Mouse (Mus musculus): ENCODE measurements around the gene Fam168a. TPM values are rescaled to one million over a fixed set of nuclear protein-coding genes. Genes with fewer than 3 reads are reported as not detected.
"Not testable (repeated sequence)": the region's sequence is repeated elsewhere in the genome, so short reads cannot be mapped to it uniquely, and the experiment has no call there.

Fam168a gene
- polyA plus RNA-seq, 1 experiment from 2014 or later: 32.6 TPM

GRCm38 (mm10) chr7:100840906-100841305 is 134.5 kb downstream of the Fam168a start:
- no peak overlapping the region for H3K4me3 ChIP-seq (ENCODE audit: low read depth, low read length)
- WGBS: 100% methylated on average over 1 of the region's 1 CpGs
- H3K36me3 ChIP-seq (replicated peaks; ENCODE audit: control insufficient read depth, insufficient read depth, low read depth, low read length): no peaks in the 10 kb centered on the region
- ATAC-seq (replicated peaks; ENCODE audit: insufficient number of reproducible peaks, low FRiP score, low TSS enrichment, low read depth) (no peak), DNase-seq (ENCODE audit: low spot score) (no peak)
- H3K9ac ChIP-seq (replicated peaks; ENCODE audit: low read length): no peak overlapping the region
- no peaks in the 10 kb centered on the region; the same call in 1 of the 2 replicates for H3K4me1 ChIP-seq (ENCODE audit: control insufficient read depth, insufficient read depth, low read length)
- H3K4me2 ChIP-seq (ENCODE audit: low read depth, low read length): no peak overlapping the region
- H3K27ac ChIP-seq (replicated peaks; ENCODE audit: low read depth, low read length): no peak overlapping the region
- H3K27me3 ChIP-seq (ENCODE audit: control insufficient read depth, insufficient read depth, low read length): no peaks in the 10 kb centered on the region
- H3K9me3 ChIP-seq (replicated peaks; ENCODE audit: control insufficient read depth, low read length): no peaks in the 10 kb centered on the region

GRCm38 (mm10) chr7:100841608-100842007 is 135.2 kb downstream of the Fam168a start:
- no peaks in the 10 kb centered on the region for H3K27me3 ChIP-seq (ENCODE audit: control insufficient read depth, insufficient read depth, low read length)
- H3K36me3 ChIP-seq (replicated peaks; ENCODE audit: control insufficient read depth, insufficient read depth, low read depth, low read length): no peaks in the 10 kb centered on the region
- H3K27ac ChIP-seq (replicated peaks; ENCODE audit: low read depth, low read length): no peak overlapping the region
- no peak for ATAC-seq (replicated peaks; ENCODE audit: insufficient number of reproducible peaks, low FRiP score, low TSS enrichment, low read depth)
- no peak overlapping the region for H3K4me3 ChIP-seq (ENCODE audit: low read depth, low read length)
- no peak overlapping the region for H3K9ac ChIP-seq (replicated peaks; ENCODE audit: low read length)
- no peaks in the 10 kb centered on the region; the same call in 1 of the 2 replicates for H3K4me1 ChIP-seq (ENCODE audit: control insufficient read depth, insufficient read depth, low read length)
- DNase-seq (ENCODE audit: low spot score): no peak
- 91% methylated on average over 6 of the region's 6 CpGs for WGBS
- no peaks in the 10 kb centered on the region for H3K9me3 ChIP-seq (replicated peaks; ENCODE audit: control insufficient read depth, low read length)
- no peak overlapping the region for H3K4me2 ChIP-seq (ENCODE audit: low read depth, low read length)

- 92% methylated on average over 5 of the region's 5 CpGs for WGBS
- DNase-seq (ENCODE audit: low spot score) (no peak), ATAC-seq (replicated peaks; ENCODE audit: insufficient number of reproducible peaks, low FRiP score, low TSS enrichment, low read depth) (no peak)
- Histone ChIP-seq H3K36me3 (replicated peaks; ENCODE audit: control insufficient read depth, insufficient read depth, low read depth, low read length) (no peaks in the 10 kb centered on the region), H3K4me2 (ENCODE audit: low read depth, low read length) (no peak overlapping the region), H3K4me3 (ENCODE audit: low read depth, low read length) (no peak overlapping the region), H3K27me3 (ENCODE audit: control insufficient read depth, insufficient read depth, low read length) (no peaks in the 10 kb centered on the region), H3K4me1 (ENCODE audit: control insufficient read depth, insufficient read depth, low read length) (no peaks in the 10 kb centered on the region; the same call in 1 of the 2 replicates), H3K9ac (replicated peaks; ENCODE audit: low read length) (no peak overlapping the region), H3K9me3 (replicated peaks; ENCODE audit: control insufficient read depth, low read length) (no peaks in the 10 kb centered on the region), H3K27ac (replicated peaks; ENCODE audit: low read depth, low read length) (no peak overlapping the region)
Measured at GRCm38 (mm10) chr7:100842175-100842574, 135.7 kb downstream of the Fam168a start.

- Histone ChIP-seq H3K27ac (replicated peaks; ENCODE audit: low read depth, low read length) (no peak overlapping the region), H3K4me3 (ENCODE audit: low read depth, low read length) (no peak overlapping the region), H3K9me3 (replicated peaks; ENCODE audit: control insufficient read depth, low read length) (no peaks in the 10 kb centered on the region), H3K9ac (replicated peaks; ENCODE audit: low read length) (no peak overlapping the region), H3K36me3 (replicated peaks; ENCODE audit: control insufficient read depth, insufficient read depth, low read depth, low read length) (no peaks in the 10 kb centered on the region), H3K4me2 (ENCODE audit: low read depth, low read length) (no peak overlapping the region), H3K4me1 (ENCODE audit: control insufficient read depth, insufficient read depth, low read length) (no peaks in the 10 kb centered on the region; the same call in 1 of the 2 replicates), H3K27me3 (ENCODE audit: control insufficient read depth, insufficient read depth, low read length) (no peaks in the 10 kb centered on the region)
- DNase-seq (ENCODE audit: low spot score) (no peak), ATAC-seq (replicated peaks; ENCODE audit: insufficient number of reproducible peaks, low FRiP score, low TSS enrichment, low read depth) (no peak)
- WGBS: 83% methylated on average over 2 of the region's 2 CpGs
Measured at GRCm38 (mm10) chr7:100843866-100844265, 137.4 kb downstream of the Fam168a start.

DNA sequence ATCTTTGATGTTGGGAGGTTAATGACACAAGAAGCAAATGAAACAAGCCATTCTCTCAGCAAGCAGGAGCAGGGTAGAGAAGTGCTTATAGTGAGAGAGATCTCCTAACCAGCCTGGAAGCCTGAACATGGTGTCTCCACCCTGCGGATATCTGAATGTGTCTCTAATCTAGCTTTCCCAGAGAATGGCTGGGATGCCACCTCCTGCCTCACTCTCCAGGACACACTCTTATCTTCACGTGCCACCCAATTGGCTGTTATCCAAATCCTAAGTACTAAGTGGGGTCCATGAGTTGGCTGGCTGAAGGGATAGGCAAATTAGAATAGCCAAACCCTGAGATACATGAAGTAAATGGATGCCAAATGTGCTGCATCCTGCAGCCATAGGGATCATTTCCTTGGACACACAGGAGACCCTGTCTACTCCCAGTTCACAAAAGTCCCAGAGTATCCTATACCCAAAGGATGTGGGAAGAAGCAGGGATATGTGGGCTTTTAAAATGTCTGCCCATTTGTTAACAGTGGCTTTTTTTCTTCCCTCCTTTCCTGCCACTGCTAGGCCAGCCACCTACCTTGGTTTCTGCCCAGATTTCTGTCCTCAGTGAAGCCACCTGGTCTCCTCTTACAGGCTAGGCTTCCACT is 138.1 kb downstream of the Fam168a start:
- Histone ChIP-seq H3K4me1 (ENCODE audit: control insufficient read depth, insufficient read depth, low read length) (no peaks in the 10 kb centered on the region; the same call in 1 of the 2 replicates), H3K9ac (replicated peaks; ENCODE audit: low read length) (no peak overlapping the region), H3K4me2 (ENCODE audit: low read depth, low read length) (no peak overlapping the region), H3K36me3 (replicated peaks; ENCODE audit: control insufficient read depth, insufficient read depth, low read depth, low read length) (no peaks in the 10 kb centered on the region), H3K4me3 (ENCODE audit: low read depth, low read length) (no peak overlapping the region), H3K9me3 (replicated peaks; ENCODE audit: control insufficient read depth, low read length) (no peaks in the 10 kb centered on the region), H3K27me3 (ENCODE audit: control insufficient read depth, insufficient read depth, low read length) (no peaks in the 10 kb centered on the region), H3K27ac (replicated peaks; ENCODE audit: low read depth, low read length) (no peak overlapping the region)
- WGBS: 82% methylated on average over 2 of the region's 2 CpGs
- no peak for ATAC-seq (replicated peaks; ENCODE audit: insufficient number of reproducible peaks, low FRiP score, low TSS enrichment, low read depth)
- DNase-seq (ENCODE audit: low spot score): no peak

- H3K27ac ChIP-seq (replicated peaks; ENCODE audit: low read depth, low read length): no peak overlapping the region
- ATAC-seq (replicated peaks; ENCODE audit: insufficient number of reproducible peaks, low FRiP score, low TSS enrichment, low read depth): no peak
- no peaks in the 10 kb centered on the region for H3K9me3 ChIP-seq (replicated peaks; ENCODE audit: control insufficient read depth, low read length)
- DNase-seq (ENCODE audit: low spot score): no peak
- no peaks in the 10 kb centered on the region; the same call in 1 of the 2 replicates for H3K4me1 ChIP-seq (ENCODE audit: control insufficient read depth, insufficient read depth, low read length)
- no peaks in the 10 kb centered on the region for H3K27me3 ChIP-seq (ENCODE audit: control insufficient read depth, insufficient read depth, low read length)
- H3K4me3 ChIP-seq (ENCODE audit: low read depth, low read length): no peak overlapping the region
- no peak overlapping the region for H3K9ac ChIP-seq (replicated peaks; ENCODE audit: low read length)
- no peak overlapping the region for H3K4me2 ChIP-seq (ENCODE audit: low read depth, low read length)
- no peaks in the 10 kb centered on the region for H3K36me3 ChIP-seq (replicated peaks; ENCODE audit: control insufficient read depth, insufficient read depth, low read depth, low read length)
Measured at GRCm38 (mm10) chr7:100845026-100845400, 138.6 kb downstream of the Fam168a start.

DNA sequence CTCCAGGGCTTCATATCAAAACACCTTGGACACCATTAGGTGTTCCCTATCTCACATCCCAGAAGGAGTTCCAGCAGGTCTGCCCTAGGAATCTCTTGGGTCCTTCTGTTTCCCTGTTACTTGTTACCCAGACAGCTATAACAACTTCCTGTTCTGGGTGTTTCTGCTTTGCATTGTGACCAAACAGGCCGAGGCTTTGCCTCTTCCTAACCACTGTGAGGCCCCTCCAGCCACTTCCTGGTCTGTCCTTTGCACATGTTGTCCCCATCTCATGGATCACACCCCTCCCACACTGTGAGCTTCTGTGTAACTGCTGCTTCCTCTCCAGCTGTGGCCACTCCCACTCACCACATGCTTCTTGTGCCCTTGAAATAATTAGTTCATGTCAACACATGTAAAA is 139.0 kb downstream of the Fam168a start:
- ATAC-seq (replicated peaks; ENCODE audit: insufficient number of reproducible peaks, low FRiP score, low TSS enrichment, low read depth) (no peak), DNase-seq (ENCODE audit: low spot score) (peak; percentile 40)
- Histone ChIP-seq H3K4me2 (ENCODE audit: low read depth, low read length) (no peak overlapping the region), H3K36me3 (replicated peaks; ENCODE audit: control insufficient read depth, insufficient read depth, low read depth, low read length) (no peaks in the 10 kb centered on the region), H3K27ac (replicated peaks; ENCODE audit: low read depth, low read length) (no peak overlapping the region), H3K4me3 (ENCODE audit: low read depth, low read length) (no peak overlapping the region), H3K9ac (replicated peaks; ENCODE audit: low read length) (no peak overlapping the region), H3K27me3 (ENCODE audit: control insufficient read depth, insufficient read depth, low read length) (no peaks in the 10 kb centered on the region), H3K4me1 (ENCODE audit: control insufficient read depth, insufficient read depth, low read length) (no peaks in the 10 kb centered on the region; the same call in 1 of the 2 replicates), H3K9me3 (replicated peaks; ENCODE audit: control insufficient read depth, low read length) (no peaks in the 10 kb centered on the region)
- whole genome bisulfite sequencing: 10% methylated on average over 1 of the region's 1 CpGs

DNA sequence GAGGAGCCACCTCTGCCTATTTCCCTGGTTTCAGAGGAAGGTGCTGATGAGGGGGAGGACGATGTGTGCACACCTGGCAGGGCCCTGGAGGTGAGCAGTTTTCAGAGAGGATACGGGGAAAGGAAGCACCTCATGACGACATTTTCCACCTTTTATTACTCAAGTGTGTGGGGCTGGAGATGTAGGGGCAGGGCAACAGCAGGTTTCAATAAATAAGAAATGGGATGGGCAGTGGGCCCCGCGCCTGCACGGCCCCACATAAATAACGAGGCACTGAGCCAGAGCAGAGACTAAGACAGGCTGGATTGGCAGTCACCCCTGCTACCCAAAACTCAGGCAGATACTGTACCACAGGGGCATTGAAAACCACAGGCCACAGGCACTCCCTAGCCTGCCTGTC is 139.6 kb downstream of the Fam168a start:
- not testable (repeated sequence) for H3K9me3 ChIP-seq (replicated peaks; ENCODE audit: control insufficient read depth, low read length)

More for the DNA sequence above, 139.6 kb downstream of the Fam168a start:
- H3K4me2 ChIP-seq (ENCODE audit: low read depth, low read length); H3K9ac ChIP-seq (replicated peaks; ENCODE audit: low read length); H3K4me1 ChIP-seq (ENCODE audit: control insufficient read depth, insufficient read depth, low read length); DNase-seq (ENCODE audit: low spot score); H3K27me3 ChIP-seq (ENCODE audit: control insufficient read depth, insufficient read depth, low read length); ATAC-seq (replicated peaks; ENCODE audit: insufficient number of reproducible peaks, low FRiP score, low TSS enrichment, low read depth); H3K27ac ChIP-seq (replicated peaks; ENCODE audit: low read depth, low read length); H3K4me3 ChIP-seq (ENCODE audit: low read depth, low read length); H3K36me3 ChIP-seq (replicated peaks; ENCODE audit: control insufficient read depth, insufficient read depth, low read depth, low read length): not testable (repeated sequence)
- WGBS: 71% methylated on average over 7 of the region's 7 CpGs
